Mouse (Mus musculus) hindbrain, embryonic 11.5 days (tissue): ENCODE results near the gene Kif26a. TPM values are rescaled to one million over a fixed set of nuclear protein-coding genes. Genes with fewer than 3 reads are reported as not detected.
A peak's percentile ranks its signal among the peaks of the same experiment; 100 is the strongest.

Experiments
- ATAC-seq: fragments of 200-750 bp; cut with Nextera tagmentation; 2 replicates; pipeline ENCODE4 v1.8.0; 2017; ENCODE audit warnings: mild to moderate bottlenecking, moderate TSS enrichment, moderate library complexity; ENCODE audit not compliant: low FRiP score
- DNase-seq: peaks from one replicate; pipeline ENCODE4 v3.0.0-alpha.2; 2015; ENCODE audit warnings: low spot score
- H3K27ac ChIP-seq: fragments of 300-500 bp; sonication (generic); 2 replicates; pipeline ENCODE4 v1.5.1; 2014; ENCODE audit warnings: mild to moderate bottlenecking, low read depth, low read length
- H3K27me3 ChIP-seq: fragments of 300-500 bp; sonication (generic); 2 replicates; pipeline ENCODE4 v1.6.1; 2014; ENCODE audit warnings: mild to moderate bottlenecking, low read length, moderate library complexity, mixed read lengths; ENCODE audit not compliant: control insufficient read depth, insufficient read depth
- H3K36me3 ChIP-seq: fragments of 300-500 bp; sonication (generic); 2 replicates; pipeline ENCODE4 v1.6.1; 2014; ENCODE audit warnings: mild to moderate bottlenecking, low read length, moderate library complexity, mixed read lengths; ENCODE audit not compliant: control insufficient read depth, insufficient read depth
- H3K4me1 ChIP-seq: fragments of 300-500 bp; sonication (generic); replicated peaks from 2 replicates; pipeline ENCODE4 v1.6.1; 2014; ENCODE audit warnings: low read length, mixed read lengths; ENCODE audit not compliant: control insufficient read depth, insufficient read depth
- H3K4me2 ChIP-seq: fragments of 300-500 bp; sonication (generic); replicated peaks from 2 replicates; pipeline ENCODE4 v1.6.1; 2014; ENCODE audit warnings: mild to moderate bottlenecking, low read depth, low read length
- H3K4me3 ChIP-seq: fragments of 300-500 bp; sonication (generic); 2 replicates; pipeline ENCODE4 v1.5.1; 2014; ENCODE audit warnings: low read depth, low read length
- H3K9ac ChIP-seq: fragments of 300-500 bp; sonication (generic); 2 replicates; pipeline ENCODE4 v1.6.1; 2014; ENCODE audit warnings: low read depth, low read length
- H3K9me3 ChIP-seq: fragments of 300-500 bp; sonication (generic); 2 replicates; pipeline ENCODE4 v1.6.1; 2016; ENCODE audit warnings: low read length; ENCODE audit not compliant: control insufficient read depth
- WGBS: fragments of 180-500 bp; shearing (Covaris S2); extraction: QIAGEN DNeasy Blood & Tissue Kit; methylation state at CpG from one replicate; pipeline ENCODE4 v1.1.7; 2014; 5-methylcytosine and 5-hydroxymethylcytosine counted together
- polyA plus RNA-seq: library from polyadenylated mRNA; unstranded; fragments of >200 nt; fragmentation: Nextera tagmentation; extraction: Ambion mirVana; gene quantifications from 2 replicates; pipeline ENCODE4 v1.2.1, GENCODE M21; 2014

Gene Kif26a
- polyA plus RNA-seq, 1 experiment from 2014 or later, result 2.2 TPM

DNA sequence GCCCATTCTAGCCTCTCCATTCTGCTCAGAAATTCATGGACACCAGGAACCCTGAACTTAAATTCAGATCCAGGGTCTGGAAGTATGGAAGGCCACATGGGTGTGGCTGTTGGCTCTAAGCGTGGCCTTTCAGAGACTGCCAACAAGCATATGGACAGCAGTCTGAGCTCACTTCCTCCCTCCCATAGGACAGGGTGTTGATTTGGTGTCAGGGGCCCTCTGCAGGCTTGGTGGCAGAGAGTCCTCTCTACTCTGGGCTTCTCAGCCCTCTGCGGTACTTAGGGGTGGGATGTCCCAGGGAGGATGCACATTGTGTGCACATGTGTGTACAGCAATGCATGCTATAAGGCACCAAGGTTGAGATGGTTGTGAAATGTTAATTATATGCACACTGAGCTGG, 54.0 kb downstream of the Kif26a start:
- H3K4me3 ChIP-seq, result no peak overlapping the region
- no peak for ATAC-seq
- H3K9me3 ChIP-seq, result no peaks in the 10 kb centered on the region
- 62% methylated on average over 2 of the region's 2 CpGs for WGBS
- H3K27ac ChIP-seq, result no peak overlapping the region
- no peaks in the 10 kb centered on the region for H3K27me3 ChIP-seq
- H3K4me2 ChIP-seq, result no peak overlapping the region
- no peak overlapping the region for H3K9ac ChIP-seq
- H3K4me1 ChIP-seq, result peaks cover 8% of the 10 kb centered on the region
- no peaks in the 10 kb centered on the region for H3K36me3 ChIP-seq
- DNase-seq, result no peak

DNA sequence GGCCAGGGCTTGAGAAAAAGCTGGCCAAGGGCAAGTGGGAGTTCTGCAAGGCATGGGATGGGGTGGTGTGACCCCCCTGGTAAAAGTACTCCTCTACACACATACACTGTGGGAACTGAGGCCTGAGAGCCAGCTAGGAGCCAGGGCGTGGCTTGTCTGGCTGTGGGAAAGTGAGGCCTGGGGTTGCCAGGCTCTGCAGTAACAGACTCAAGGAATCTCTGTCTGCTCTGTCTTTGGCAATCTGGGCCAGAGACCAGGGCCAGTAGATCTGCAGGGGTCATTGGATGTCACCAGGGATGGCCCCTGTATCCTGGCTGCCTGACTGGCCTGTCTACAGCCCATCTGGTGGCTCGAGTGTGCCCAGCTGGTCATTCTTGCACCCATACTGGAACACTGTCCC, 61.2 kb downstream of the Kif26a start:
- no peaks in the 10 kb centered on the region for H3K27me3 ChIP-seq
- H3K4me2 ChIP-seq, result no peak overlapping the region
- H3K36me3 ChIP-seq, result no peaks in the 10 kb centered on the region
- DNase-seq (no peak), ATAC-seq (no peak)
- H3K9ac ChIP-seq, result no peak overlapping the region
- no peak overlapping the region for H3K27ac ChIP-seq
- WGBS, result 70% methylated on average over 2 of the region's 2 CpGs
- H3K9me3 ChIP-seq, result no peaks in the 10 kb centered on the region
- H3K4me1 ChIP-seq, result peaks cover 2% of the 10 kb centered on the region; the same call in 1 of the 2 replicates
- no peak overlapping the region for H3K4me3 ChIP-seq

DNA sequence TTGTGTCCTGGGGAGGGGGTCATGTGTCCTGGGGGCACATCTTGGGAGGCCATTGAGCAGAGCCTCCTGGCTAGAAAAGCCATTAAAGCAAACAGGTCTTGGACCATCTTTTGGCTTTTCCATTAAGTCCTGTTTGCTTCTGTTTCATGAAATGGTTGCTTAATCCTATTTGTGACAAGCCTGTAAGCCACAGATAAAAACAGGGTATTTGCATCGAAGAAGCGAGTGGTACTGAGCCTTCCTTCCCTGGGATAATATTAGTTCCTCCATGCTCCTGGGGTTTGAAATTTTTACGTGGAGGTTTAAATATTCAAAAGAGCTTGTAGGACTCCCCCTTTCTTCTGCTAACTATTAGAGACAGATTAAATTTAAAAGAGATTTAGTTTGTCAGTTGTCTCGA, 61.7 kb downstream of the Kif26a start:
- Histone ChIP-seq H3K4me3 (no peak overlapping the region), H3K4me1 (peaks cover 2% of the 10 kb centered on the region; the same call in 1 of the 2 replicates), H3K9me3 (no peaks in the 10 kb centered on the region), H3K27me3 (no peaks in the 10 kb centered on the region), H3K36me3 (no peaks in the 10 kb centered on the region), H3K27ac (no peak overlapping the region), H3K9ac (no peak overlapping the region), H3K4me2 (no peak overlapping the region; the same call in 1 of the 2 replicates)
- no peak for ATAC-seq
- DNase-seq, result no peak
- 78% methylated on average over 4 of the region's 4 CpGs for WGBS

DNA sequence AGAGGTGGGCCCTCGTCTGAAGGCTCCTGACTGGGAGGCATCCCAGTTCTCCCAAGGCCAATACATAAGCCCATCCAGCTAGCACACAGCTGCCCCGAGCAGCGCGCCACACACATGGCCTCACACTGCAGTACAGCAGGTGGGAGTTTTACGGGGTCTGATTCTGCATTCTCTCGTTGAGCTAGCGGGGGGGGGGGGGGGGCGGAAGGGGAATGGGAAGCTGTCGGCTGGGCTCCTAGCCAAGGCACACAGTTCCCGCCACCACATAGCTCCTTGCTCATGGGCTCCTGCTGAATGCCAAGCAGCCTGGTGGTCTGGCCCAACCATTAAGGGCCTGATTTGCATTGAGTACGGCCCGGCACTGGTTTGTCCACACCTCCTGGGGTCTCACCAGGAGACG, 64.6 kb downstream of the Kif26a start:
- Histone ChIP-seq H3K27me3 (no peaks in the 10 kb centered on the region; the same call in 1 of the 2 replicates), H3K9me3 (no peaks in the 10 kb centered on the region), H3K9ac (no peak overlapping the region), H3K4me2 (no peak overlapping the region), H3K27ac (no peak overlapping the region), H3K4me3 (no peak overlapping the region), H3K4me1 (peaks cover 9% of the 10 kb centered on the region; the same call in 1 of the 2 replicates), H3K36me3 (no peaks in the 10 kb centered on the region)
- ATAC-seq, result no peak
- no peak for DNase-seq
- 62% methylated on average over 9 of the region's 13 CpGs for WGBS

DNA sequence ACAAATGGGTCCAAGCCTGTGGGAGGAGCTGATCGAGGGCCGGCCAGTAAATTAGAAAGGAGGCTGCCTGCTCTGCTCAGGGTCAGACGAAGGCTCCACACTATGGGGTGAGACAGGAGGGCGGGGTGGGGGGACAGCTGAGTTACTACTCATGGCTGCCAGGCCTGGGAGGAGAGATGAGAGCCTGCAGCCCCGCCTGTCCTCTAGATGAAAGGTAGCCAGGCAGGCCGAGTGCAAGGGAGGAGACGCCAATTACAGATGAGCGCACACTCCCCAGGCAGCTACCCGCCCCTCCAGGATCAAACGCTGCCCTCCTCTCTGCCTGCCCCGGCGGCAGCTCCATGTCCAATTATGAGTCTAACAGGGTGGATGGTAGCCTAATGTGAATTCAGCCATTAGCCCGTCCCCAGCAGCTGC, 68.4 kb downstream of the Kif26a start:
- peak; percentile 55 for ATAC-seq
- Histone ChIP-seq H3K27ac (0 out of 2 replicates have a peak overlapping the region, but pooled peaks have one; percentile 6), H3K9me3 (no peaks in the 10 kb centered on the region), H3K36me3 (no peaks in the 10 kb centered on the region), H3K4me1 (peaks cover 7% of the 10 kb centered on the region; the same call in 1 of the 2 replicates), H3K4me2 (no peak overlapping the region), H3K4me3 (no peak overlapping the region), H3K9ac (no peak overlapping the region), H3K27me3 (no peaks in the 10 kb centered on the region; the same call in 1 of the 2 replicates)
- no peak for DNase-seq
- 18% methylated on average over 13 of the region's 13 CpGs for WGBS

DNA sequence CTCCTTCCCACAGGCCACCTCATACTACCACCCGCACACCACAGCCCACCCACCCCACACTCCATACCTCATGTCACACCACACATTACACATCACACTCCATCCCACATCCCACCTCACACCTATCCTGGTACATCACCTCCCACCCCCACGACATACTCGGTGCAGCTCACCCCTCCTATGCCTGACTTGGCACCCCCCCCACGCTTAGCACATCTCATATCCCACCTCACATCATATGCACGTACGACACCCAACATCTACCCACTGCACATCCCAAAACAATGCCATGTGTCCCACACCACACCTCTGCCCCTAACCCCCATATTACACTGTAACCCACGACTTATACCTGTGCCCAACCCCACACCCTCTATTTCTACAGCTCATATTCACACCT, 69.5 kb downstream of the Kif26a start:
- no peak overlapping the region for H3K27ac ChIP-seq
- peaks cover 7% of the 10 kb centered on the region; the same call in 1 of the 2 replicates for H3K4me1 ChIP-seq
- H3K9ac ChIP-seq, result no peak overlapping the region
- H3K27me3 ChIP-seq, result no peaks in the 10 kb centered on the region; the same call in 1 of the 2 replicates
- no peaks in the 10 kb centered on the region for H3K36me3 ChIP-seq
- H3K9me3 ChIP-seq, result no peaks in the 10 kb centered on the region
- ATAC-seq, result no peak
- H3K4me2 ChIP-seq, result no peak overlapping the region
- WGBS, result 94% methylated on average over 7 of the region's 7 CpGs
- H3K4me3 ChIP-seq, result no peak overlapping the region
- DNase-seq, result no peak

DNA sequence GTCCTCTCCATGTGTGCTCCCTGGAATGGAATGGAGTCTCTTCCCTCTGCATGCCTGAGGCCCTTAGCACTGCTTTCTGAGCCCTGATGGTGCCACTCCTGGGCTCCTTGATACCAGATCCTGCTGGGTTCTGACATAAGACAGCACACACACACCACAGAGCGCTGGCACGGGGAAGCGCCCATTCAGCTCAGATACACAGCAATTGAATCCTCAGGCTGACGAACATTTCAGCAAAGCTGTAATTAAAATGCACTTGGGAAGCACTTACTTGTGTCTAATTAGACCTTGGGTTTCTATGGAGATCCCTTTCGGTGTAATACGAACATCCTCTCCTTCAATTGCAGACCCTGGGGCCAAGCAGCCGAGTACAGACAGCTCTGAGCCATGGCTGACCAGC, 71.0 kb downstream of the Kif26a start:
- no peak for ATAC-seq
- Histone ChIP-seq H3K4me2 (no peak overlapping the region), H3K4me1 (peaks cover 14% of the 10 kb centered on the region), H3K4me3 (no peak overlapping the region), H3K27me3 (no peaks in the 10 kb centered on the region; the same call in 1 of the 2 replicates), H3K9ac (no peak overlapping the region), H3K9me3 (no peaks in the 10 kb centered on the region), H3K36me3 (no peaks in the 10 kb centered on the region), H3K27ac (no peak overlapping the region)
- no peak for DNase-seq
- WGBS, result 71% methylated on average over 7 of the region's 7 CpGs

DNA sequence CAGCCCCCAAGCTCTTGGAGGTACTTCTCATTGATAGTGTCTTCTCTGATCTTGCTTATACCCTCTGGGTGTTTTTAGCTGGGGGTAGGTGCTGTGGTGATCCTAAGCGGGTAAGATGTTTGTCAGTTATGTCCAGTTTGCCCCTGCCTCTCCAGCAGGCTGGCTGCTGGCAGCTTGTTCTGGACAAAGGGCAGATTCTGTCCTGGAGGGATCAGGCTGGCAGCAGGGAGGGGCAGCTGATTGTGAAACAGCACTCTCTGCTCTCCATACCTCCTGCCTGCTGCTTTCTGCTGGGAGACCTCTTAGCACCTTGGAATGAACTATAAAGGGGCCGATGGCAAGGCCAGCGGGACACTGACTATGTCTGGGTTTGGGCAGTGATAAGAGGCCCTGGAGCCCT, 71.7 kb downstream of the Kif26a start:
- 70% methylated on average over 3 of the region's 3 CpGs for WGBS
- ATAC-seq (no peak), DNase-seq (no peak)
- Histone ChIP-seq H3K9me3 (no peaks in the 10 kb centered on the region), H3K4me2 (no peak overlapping the region), H3K4me3 (no peak overlapping the region), H3K4me1 (peaks cover 19% of the 10 kb centered on the region), H3K36me3 (no peaks in the 10 kb centered on the region), H3K27ac (no peak overlapping the region), H3K9ac (no peak overlapping the region), H3K27me3 (no peaks in the 10 kb centered on the region; the same call in 1 of the 2 replicates)

DNA sequence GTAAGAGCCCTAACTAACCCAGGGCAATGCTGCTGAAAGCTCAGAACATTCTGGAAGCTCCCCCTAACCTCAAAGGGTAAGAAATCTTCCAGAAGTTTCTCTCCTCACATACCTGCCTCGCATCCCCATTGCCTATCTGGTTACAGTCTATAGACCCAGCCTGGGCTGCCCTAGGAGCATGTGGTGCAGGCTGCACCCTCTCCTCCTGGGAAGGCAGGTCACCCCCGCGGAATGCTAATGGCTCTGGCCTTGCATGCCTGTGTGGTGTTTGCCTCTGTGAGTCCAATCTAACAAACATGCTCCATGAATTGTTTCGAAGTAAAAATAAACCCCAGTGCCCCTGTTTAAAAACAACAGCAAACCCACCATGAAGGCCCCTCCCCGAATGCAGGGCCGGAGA, 75.3 kb downstream of the Kif26a start:
- Histone ChIP-seq H3K27ac (peak overlapping the region; percentile 77; the same call in 1 of the 2 replicates), H3K4me1 (peaks cover 15% of the 10 kb centered on the region), H3K4me3 (no peak overlapping the region), H3K27me3 (peaks cover 2% of the 10 kb centered on the region; the same call in 1 of the 2 replicates), H3K36me3 (no peaks in the 10 kb centered on the region), H3K4me2 (no peak overlapping the region), H3K9ac (no peak overlapping the region), H3K9me3 (no peaks in the 10 kb centered on the region)
- 35% methylated on average over 6 of the region's 6 CpGs for WGBS
- no peak for DNase-seq
- peak; percentile 80 for ATAC-seq
